Mouse (Mus musculus) kidney, embryonic 15.5 days (tissue): ENCODE measurements at regions not wholly inside any gene's neighbourhood (a gene's known extent, or its start where the extent isn't known, plus 50 kb on each side); places are given as distances from the start of the nearest gene placed in this dataset.

Experiments used
- ATAC-seq: fragments of 200-750 bp; cut with Nextera tagmentation; replicated peaks from 2 replicates; pipeline ENCODE4 v1.8.0; 2017; ENCODE audit warnings: moderate TSS enrichment; ENCODE audit not compliant: low FRiP score
- H3K27ac ChIP-seq: fragments of 300-500 bp; sonication (generic); 2 replicates; pipeline ENCODE4 v1.5.1; 2015; ENCODE audit warnings: mild to moderate bottlenecking, inconsistent platforms
- H3K27me3 ChIP-seq: fragments of 300-500 bp; sonication (generic); 2 replicates; pipeline ENCODE4 v1.6.1; 2015; ENCODE audit warnings: inconsistent platforms
- H3K36me3 ChIP-seq: fragments of 300-500 bp; sonication (generic); 2 replicates; pipeline ENCODE4 v1.6.1; 2015; ENCODE audit warnings: inconsistent platforms
- H3K4me1 ChIP-seq: fragments of 300-500 bp; sonication (generic); 2 replicates; pipeline ENCODE4 v1.6.1; 2015; ENCODE audit warnings: inconsistent platforms
- H3K4me2 ChIP-seq: fragments of 300-500 bp; sonication (generic); 2 replicates; pipeline ENCODE4 v1.6.1; 2015; ENCODE audit warnings: moderate library complexity, mild to moderate bottlenecking, inconsistent platforms
- H3K4me3 ChIP-seq: fragments of 300-500 bp; sonication (generic); replicated peaks from 2 replicates; pipeline ENCODE4 v1.5.1; 2015; ENCODE audit warnings: mild to moderate bottlenecking, inconsistent platforms
- H3K9ac ChIP-seq: fragments of 300-500 bp; sonication (generic); 2 replicates; pipeline ENCODE4 v1.6.1; 2015; ENCODE audit warnings: mild to moderate bottlenecking, inconsistent platforms
- H3K9me3 ChIP-seq: fragments of 300-500 bp; sonication (generic); replicated peaks from 2 replicates; pipeline ENCODE4 v1.6.1; 2016; ENCODE audit warnings: inconsistent platforms
- WGBS: fragments of 180-500 bp; shearing (Covaris S2); methylation state at CpG from one replicate; pipeline ENCODE4 v1.1.7; 2015; ENCODE audit warnings: mixed read lengths; 5-methylcytosine and 5-hydroxymethylcytosine counted together

GRCm38 (mm10) chr3:50761766-50762165 is 318.4 kb upstream of the Slc7a11 start:
- Histone ChIP-seq H3K4me1 (no peaks in the 10 kb centered on the region), H3K27me3 (no peaks in the 10 kb centered on the region), H3K9ac (no peak overlapping the region), H3K27ac (no peak overlapping the region), H3K36me3 (no peaks in the 10 kb centered on the region), H3K9me3 (no peaks in the 10 kb centered on the region), H3K4me3 (no peak overlapping the region), H3K4me2 (no peak overlapping the region)
- 0% methylated on average over 1 of the region's 1 CpGs for WGBS
- ATAC-seq = no peak

- no peak for ATAC-seq
- H3K27ac ChIP-seq = no peak overlapping the region
Measured at GRCm38 (mm10) chr3:50758106-50758505, 314.7 kb upstream of the Slc7a11 start.

GRCm38 (mm10) chr3:50737173-50737572 is 293.8 kb upstream of the Slc7a11 start:
- H3K9ac ChIP-seq = no peak overlapping the region
- no peaks in the 10 kb centered on the region for H3K27me3 ChIP-seq
- H3K9me3 ChIP-seq = no peaks in the 10 kb centered on the region
- WGBS = 93% methylated on average over 1 of the region's 1 CpGs
- H3K4me2 ChIP-seq = no peak overlapping the region
- H3K4me3 ChIP-seq = no peak overlapping the region
- no peaks in the 10 kb centered on the region for H3K36me3 ChIP-seq
- H3K4me1 ChIP-seq = no peaks in the 10 kb centered on the region
- no peak overlapping the region for H3K27ac ChIP-seq
- ATAC-seq = no peak

More at GRCm38 (mm10) chr3:50758106-50758505, 314.7 kb upstream of the Slc7a11 start:
- WGBS = 91% methylated on average over 1 of the region's 1 CpGs
- Histone ChIP-seq H3K4me2 (no peak overlapping the region), H3K27me3 (no peaks in the 10 kb centered on the region), H3K36me3 (no peaks in the 10 kb centered on the region), H3K4me3 (no peak overlapping the region), H3K9ac (no peak overlapping the region), H3K4me1 (no peaks in the 10 kb centered on the region), H3K9me3 (no peaks in the 10 kb centered on the region)

- 90% methylated on average over 5 of the region's 5 CpGs for WGBS
- no peak for ATAC-seq
- Histone ChIP-seq H3K27ac (no peak overlapping the region), H3K9ac (no peak overlapping the region), H3K4me3 (no peak overlapping the region), H3K9me3 (no peaks in the 10 kb centered on the region), H3K4me1 (no peaks in the 10 kb centered on the region), H3K4me2 (no peak overlapping the region), H3K36me3 (no peaks in the 10 kb centered on the region), H3K27me3 (no peaks in the 10 kb centered on the region)
Measured at GRCm38 (mm10) chr3:50719035-50719434, 275.6 kb upstream of the Slc7a11 start.

- WGBS = 93% methylated on average over 6 of the region's 6 CpGs
- Histone ChIP-seq H3K4me2 (no peak overlapping the region), H3K27me3 (no peaks in the 10 kb centered on the region), H3K27ac (no peak overlapping the region), H3K4me1 (no peaks in the 10 kb centered on the region), H3K9ac (no peak overlapping the region), H3K4me3 (no peak overlapping the region), H3K9me3 (no peaks in the 10 kb centered on the region), H3K36me3 (no peaks in the 10 kb centered on the region)
- ATAC-seq = no peak
Measured at GRCm38 (mm10) chr3:50713463-50713862, 270.0 kb upstream of the Slc7a11 start.

- H3K4me1 ChIP-seq = no peaks in the 10 kb centered on the region
- H3K4me3 ChIP-seq = no peak overlapping the region
- H3K9me3 ChIP-seq = no peaks in the 10 kb centered on the region
- H3K27ac ChIP-seq = no peak overlapping the region
- no peak for ATAC-seq
- no peaks in the 10 kb centered on the region for H3K27me3 ChIP-seq
- H3K4me2 ChIP-seq = no peak overlapping the region
- WGBS = 43% methylated on average over 12 of the region's 12 CpGs
- no peaks in the 10 kb centered on the region for H3K36me3 ChIP-seq
- H3K9ac ChIP-seq = no peak overlapping the region
Measured at GRCm38 (mm10) chr3:50709415-50709989, 266.1 kb upstream of the Slc7a11 start.

GRCm38 (mm10) chr3:50706707-50707106 is 263.3 kb upstream of the Slc7a11 start:
- Histone ChIP-seq H3K4me3 (no peak overlapping the region), H3K36me3 (no peaks in the 10 kb centered on the region), H3K4me2 (no peak overlapping the region), H3K9ac (no peak overlapping the region), H3K27me3 (no peaks in the 10 kb centered on the region), H3K4me1 (no peaks in the 10 kb centered on the region), H3K9me3 (peaks cover 3% of the 10 kb centered on the region; the same call in 1 of the 2 replicates), H3K27ac (no peak overlapping the region)
- 35% methylated on average over 2 of the region's 2 CpGs for WGBS
- ATAC-seq = 0 out of 2 replicates have a peak, but pooled peaks have one; percentile 43

- H3K9ac ChIP-seq = no peak overlapping the region
- no peaks in the 10 kb centered on the region for H3K9me3 ChIP-seq
- no peak for ATAC-seq
- no peak overlapping the region for H3K4me2 ChIP-seq
- no peaks in the 10 kb centered on the region for H3K27me3 ChIP-seq
- no peak overlapping the region for H3K27ac ChIP-seq
- H3K4me3 ChIP-seq = no peak overlapping the region
- H3K4me1 ChIP-seq = no peaks in the 10 kb centered on the region
- WGBS = 78% methylated on average over 15 of the region's 15 CpGs
- H3K36me3 ChIP-seq = no peaks in the 10 kb centered on the region
Measured at GRCm38 (mm10) chr3:50694904-50695680, 251.7 kb upstream of the Slc7a11 start.

- Histone ChIP-seq H3K9ac (no peak overlapping the region), H3K4me2 (no peak overlapping the region), H3K4me3 (no peak overlapping the region), H3K27ac (no peak overlapping the region), H3K36me3 (no peaks in the 10 kb centered on the region), H3K4me1 (no peaks in the 10 kb centered on the region), H3K27me3 (no peaks in the 10 kb centered on the region), H3K9me3 (no peaks in the 10 kb centered on the region)
- 44% methylated on average over 8 of the region's 8 CpGs for WGBS
- ATAC-seq = no peak
Measured at GRCm38 (mm10) chr3:50694497-50694896, 251.1 kb upstream of the Slc7a11 start.

GRCm38 (mm10) chr3:50692306-50692705 is 248.9 kb upstream of the Slc7a11 start:
- no peak for ATAC-seq
- no peak overlapping the region for H3K4me2 ChIP-seq
- no peaks in the 10 kb centered on the region for H3K9me3 ChIP-seq
- WGBS = 95% methylated on average over 1 of the region's 1 CpGs
- no peaks in the 10 kb centered on the region for H3K27me3 ChIP-seq
- no peak overlapping the region for H3K4me3 ChIP-seq
- H3K9ac ChIP-seq = no peak overlapping the region
- H3K36me3 ChIP-seq = no peaks in the 10 kb centered on the region
- H3K27ac ChIP-seq = no peak overlapping the region
- H3K4me1 ChIP-seq = no peaks in the 10 kb centered on the region

- no peak overlapping the region for H3K4me3 ChIP-seq
- no peak for ATAC-seq
- no peak overlapping the region for H3K9ac ChIP-seq
- no peaks in the 10 kb centered on the region for H3K36me3 ChIP-seq
- no peak overlapping the region for H3K27ac ChIP-seq
- no peaks in the 10 kb centered on the region for H3K4me1 ChIP-seq
- 87% methylated on average over 5 of the region's 5 CpGs for WGBS
- no peaks in the 10 kb centered on the region for H3K9me3 ChIP-seq
- H3K4me2 ChIP-seq = no peak overlapping the region
- no peaks in the 10 kb centered on the region for H3K27me3 ChIP-seq
Measured at GRCm38 (mm10) chr3:50690750-50691149, 247.3 kb upstream of the Slc7a11 start.

GRCm38 (mm10) chr3:50689375-50689774 is 246.0 kb upstream of the Slc7a11 start:
- 79% methylated on average over 5 of the region's 5 CpGs for WGBS

More at GRCm38 (mm10) chr3:50689375-50689774, 246.0 kb upstream of the Slc7a11 start:
- no peak overlapping the region for H3K9ac ChIP-seq
- no peaks in the 10 kb centered on the region for H3K27me3 ChIP-seq
- no peaks in the 10 kb centered on the region for H3K36me3 ChIP-seq
- no peaks in the 10 kb centered on the region for H3K4me1 ChIP-seq
- ATAC-seq = no peak
- H3K4me2 ChIP-seq = no peak overlapping the region
- no peak overlapping the region for H3K27ac ChIP-seq
- H3K4me3 ChIP-seq = no peak overlapping the region
- no peaks in the 10 kb centered on the region for H3K9me3 ChIP-seq
